Mouse (Mus musculus): ENCODE measurements at regions not wholly inside any gene's neighbourhood (a gene's known extent, or its start where the extent isn't known, plus 50 kb on each side); places are given as distances from the start of the nearest gene placed in this dataset.

DNA sequence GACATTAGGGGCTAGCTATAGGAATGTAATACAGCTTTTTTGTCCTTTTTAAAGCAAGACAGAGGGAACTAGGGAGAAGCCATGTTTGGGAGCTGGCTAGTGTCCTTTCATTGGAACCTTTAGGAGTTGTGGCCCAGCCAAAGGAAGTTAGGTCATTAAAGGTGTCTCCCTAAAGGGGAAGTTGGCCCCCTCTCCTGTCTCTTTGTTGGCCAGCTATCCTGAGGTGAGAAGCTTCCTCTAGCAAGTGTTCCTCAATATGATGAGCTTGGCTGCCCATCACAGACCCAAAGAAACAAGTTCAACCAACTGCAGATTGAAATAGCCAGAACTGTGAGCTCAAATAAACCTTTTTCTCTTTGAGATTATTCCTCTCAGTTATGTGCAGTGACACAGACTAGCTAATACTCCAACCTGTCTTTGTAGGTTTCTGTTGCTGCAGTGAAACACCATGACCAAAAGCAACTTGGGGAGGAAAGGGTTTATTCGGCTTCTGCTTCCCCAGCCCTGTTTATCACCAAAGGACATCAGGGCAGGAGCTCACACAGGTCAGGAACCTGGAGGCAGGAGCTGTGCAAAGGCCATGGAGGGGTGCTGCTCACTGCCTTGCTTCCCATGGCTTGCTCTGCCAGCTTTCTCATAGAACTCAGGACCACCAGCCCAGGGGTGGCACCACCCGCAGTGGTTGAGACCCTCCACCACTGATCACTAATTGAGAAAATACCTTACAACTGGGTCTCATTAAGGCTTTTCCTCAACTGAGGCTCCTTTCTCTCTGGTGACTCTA is 94.0 kb upstream of the Ccn6 start:
- H3K27me3 ChIP-seq (ENCODE audit: insufficient read depth, low read length), result peaks cover 39% of the 10 kb centered on the region
- no peak overlapping the region for H3K4me3 ChIP-seq (ENCODE audit: low read depth, low read length)
- no peaks in the 10 kb centered on the region for H3K9me3 ChIP-seq (replicated peaks)
- no peaks in the 10 kb centered on the region for H3K36me3 ChIP-seq (replicated peaks)
- ATAC-seq (ENCODE audit: extremely low read depth, insufficient number of reproducible peaks, low FRiP score, poor library complexity, severe bottlenecking), result no peak
- no peak for DNase-seq (ENCODE audit: low spot score)
- peaks cover 7% of the 10 kb centered on the region for H3K4me1 ChIP-seq (ENCODE audit: insufficient read depth, low read depth, low read length)
- TF ChIP-seq GATA2 (IDR thresholded peaks at IDR 0.05; ENCODE audit: borderline replicate concordance, low read depth, low read length), result no peak
- no peak for TF ChIP-seq GATA1 (IDR thresholded peaks at IDR 0.05; ENCODE audit: borderline replicate concordance, low read length)
- no peak for TF ChIP-seq CTCF (IDR thresholded peaks at IDR 0.05; ENCODE audit: low read depth, low read length)
- TF ChIP-seq TAL1 (conservative IDR thresholded peaks at IDR 0.05; ENCODE audit: low read depth, low read length), result no peak
- TF ChIP-seq POLR2AphosphoS5 (IDR thresholded peaks at IDR 0.05; ENCODE audit: insufficient replicate concordance, low read depth, low read length), result no peak

DNA sequence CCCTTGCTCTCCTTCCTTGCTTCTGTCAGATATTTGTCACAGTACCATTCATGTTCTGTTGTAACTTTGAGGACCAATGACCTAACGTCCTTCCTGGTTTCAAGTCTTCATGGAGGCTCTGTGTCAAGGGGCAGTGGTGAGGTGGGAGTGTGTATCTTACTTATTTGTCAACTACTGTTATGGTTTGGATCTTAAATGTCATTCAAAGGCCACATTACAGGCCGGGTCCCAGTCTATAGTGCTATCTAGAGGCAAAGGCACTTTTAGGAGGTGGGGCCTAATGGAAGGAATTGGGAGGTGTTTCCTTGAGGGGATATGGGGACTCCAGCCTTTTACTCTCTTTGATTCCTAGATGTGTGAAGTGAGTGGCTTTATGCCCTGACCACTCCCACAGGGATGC is 91.0 kb upstream of the Ccn6 start:
- ATAC-seq (ENCODE audit: extremely low read depth, insufficient number of reproducible peaks, low FRiP score, poor library complexity, severe bottlenecking) (no peak), DNase-seq (ENCODE audit: low spot score) (no peak)
- H3K9me3 ChIP-seq (replicated peaks), result no peaks in the 10 kb centered on the region
- TF ChIP-seq POLR2AphosphoS5 (IDR thresholded peaks at IDR 0.05; ENCODE audit: insufficient replicate concordance, low read depth, low read length) (no peak), GATA1 (IDR thresholded peaks at IDR 0.05; ENCODE audit: borderline replicate concordance, low read length) (no peak), CTCF (IDR thresholded peaks at IDR 0.05; ENCODE audit: low read depth, low read length) (no peak), GATA2 (IDR thresholded peaks at IDR 0.05; ENCODE audit: borderline replicate concordance, low read depth, low read length) (no peak), TAL1 (conservative IDR thresholded peaks at IDR 0.05; ENCODE audit: low read depth, low read length) (no peak)
- H3K4me3 ChIP-seq (ENCODE audit: low read depth, low read length), result no peak overlapping the region
- H3K36me3 ChIP-seq (replicated peaks), result no peaks in the 10 kb centered on the region
- H3K27me3 ChIP-seq (ENCODE audit: insufficient read depth, low read length), result peaks cover 44% of the 10 kb centered on the region
- peaks cover 7% of the 10 kb centered on the region for H3K4me1 ChIP-seq (ENCODE audit: insufficient read depth, low read depth, low read length)

DNA sequence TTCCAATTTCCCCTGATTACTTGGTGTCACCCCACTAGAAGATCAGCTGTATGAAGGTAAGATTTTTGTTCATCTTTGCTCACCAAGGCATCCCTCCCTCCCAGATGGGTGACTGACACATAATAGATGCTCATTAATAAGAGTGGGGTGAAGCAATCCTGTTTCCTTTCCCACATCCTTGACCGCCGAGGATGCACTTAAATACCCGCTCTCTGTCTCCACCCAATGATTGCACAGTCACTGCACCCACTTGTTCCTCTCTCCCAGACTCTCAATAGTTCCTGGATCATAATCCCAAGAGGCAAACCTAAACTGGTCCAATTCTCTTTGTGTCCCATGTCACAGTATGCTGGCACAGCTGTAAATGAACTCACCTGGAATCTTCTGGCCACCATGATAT is 86.4 kb upstream of the Ccn6 start:
- no peak overlapping the region for H3K4me3 ChIP-seq (ENCODE audit: low read depth, low read length)
- no peaks in the 10 kb centered on the region for H3K9me3 ChIP-seq (replicated peaks)
- peaks cover 9% of the 10 kb centered on the region for H3K4me1 ChIP-seq (ENCODE audit: insufficient read depth, low read depth, low read length)
- peaks cover 40% of the 10 kb centered on the region for H3K27me3 ChIP-seq (ENCODE audit: insufficient read depth, low read length)
- ATAC-seq (ENCODE audit: extremely low read depth, insufficient number of reproducible peaks, low FRiP score, poor library complexity, severe bottlenecking) (no peak), DNase-seq (ENCODE audit: low spot score) (no peak)
- no peaks in the 10 kb centered on the region for H3K36me3 ChIP-seq (replicated peaks)
- no peak for TF ChIP-seq GATA2 (IDR thresholded peaks at IDR 0.05; ENCODE audit: borderline replicate concordance, low read depth, low read length)
- TF ChIP-seq CTCF (IDR thresholded peaks at IDR 0.05; ENCODE audit: low read depth, low read length), result no peak
- TF ChIP-seq POLR2AphosphoS5 (IDR thresholded peaks at IDR 0.05; ENCODE audit: insufficient replicate concordance, low read depth, low read length), result no peak
- no peak for TF ChIP-seq GATA1 (IDR thresholded peaks at IDR 0.05; ENCODE audit: borderline replicate concordance, low read length)
- no peak for TF ChIP-seq TAL1 (conservative IDR thresholded peaks at IDR 0.05; ENCODE audit: low read depth, low read length)

DNA sequence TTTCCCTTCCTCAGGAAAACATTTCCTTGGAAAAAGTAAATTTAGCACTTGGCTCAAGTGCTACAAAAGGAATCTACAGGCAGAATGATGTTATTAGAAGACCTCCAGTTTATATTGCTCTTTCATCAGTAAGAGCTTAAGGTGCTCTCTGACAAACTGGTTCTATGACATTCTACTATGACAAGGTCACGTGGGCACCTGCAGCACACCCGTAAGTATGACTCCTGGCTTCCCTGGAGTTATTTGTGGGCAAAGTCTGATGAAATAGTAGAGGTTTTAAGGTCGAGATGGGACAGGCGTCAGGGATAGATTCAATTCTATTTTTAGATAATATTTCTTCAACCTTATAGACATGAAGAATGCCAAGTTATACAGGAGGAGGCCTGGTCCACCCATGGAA is 84.9 kb upstream of the Ccn6 start:
- Histone ChIP-seq H3K4me1 (ENCODE audit: insufficient read depth, low read depth, low read length) (peaks cover 13% of the 10 kb centered on the region), H3K27me3 (ENCODE audit: insufficient read depth, low read length) (peaks cover 32% of the 10 kb centered on the region), H3K9me3 (replicated peaks) (no peaks in the 10 kb centered on the region), H3K36me3 (replicated peaks) (no peaks in the 10 kb centered on the region), H3K4me3 (ENCODE audit: low read depth, low read length) (no peak overlapping the region)
- no peak for TF ChIP-seq GATA2 (IDR thresholded peaks at IDR 0.05; ENCODE audit: borderline replicate concordance, low read depth, low read length)
- TF ChIP-seq GATA1 (IDR thresholded peaks at IDR 0.05; ENCODE audit: borderline replicate concordance, low read length), result no peak
- TF ChIP-seq POLR2AphosphoS5 (IDR thresholded peaks at IDR 0.05; ENCODE audit: insufficient replicate concordance, low read depth, low read length), result no peak
- TF ChIP-seq TAL1 (conservative IDR thresholded peaks at IDR 0.05; ENCODE audit: low read depth, low read length), result no peak
- TF ChIP-seq CTCF (IDR thresholded peaks at IDR 0.05; ENCODE audit: low read depth, low read length), result no peak
- no peak for ATAC-seq (ENCODE audit: extremely low read depth, insufficient number of reproducible peaks, low FRiP score, poor library complexity, severe bottlenecking)
- DNase-seq (ENCODE audit: low spot score), result no peak

DNA sequence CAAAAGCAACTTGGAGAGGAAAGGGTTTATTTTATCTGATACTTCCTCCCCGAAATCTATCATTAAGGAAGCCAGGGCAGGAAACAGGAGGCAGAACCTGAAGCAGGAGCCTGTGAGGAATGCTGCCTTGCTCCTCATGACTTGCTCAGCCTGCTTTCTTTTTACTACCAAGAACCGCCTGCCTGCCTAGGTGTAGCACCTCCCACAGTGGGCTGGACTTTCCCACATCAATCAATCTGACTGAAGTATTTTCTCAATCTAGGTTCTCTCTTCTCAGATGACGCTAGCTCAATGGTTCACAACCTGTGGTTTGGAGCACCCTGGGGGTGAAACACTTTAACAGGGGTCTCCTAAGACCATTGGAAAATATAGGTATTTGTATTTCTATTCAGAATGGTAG is 83.4 kb upstream of the Ccn6 start:
- peaks cover 13% of the 10 kb centered on the region for H3K4me1 ChIP-seq (ENCODE audit: insufficient read depth, low read depth, low read length)
- ATAC-seq (ENCODE audit: extremely low read depth, insufficient number of reproducible peaks, low FRiP score, poor library complexity, severe bottlenecking), result no peak
- no peak for TF ChIP-seq GATA1 (IDR thresholded peaks at IDR 0.05; ENCODE audit: borderline replicate concordance, low read length)
- TF ChIP-seq GATA2 (IDR thresholded peaks at IDR 0.05; ENCODE audit: borderline replicate concordance, low read depth, low read length), result no peak
- TF ChIP-seq POLR2AphosphoS5 (IDR thresholded peaks at IDR 0.05; ENCODE audit: insufficient replicate concordance, low read depth, low read length), result no peak
- TF ChIP-seq TAL1 (conservative IDR thresholded peaks at IDR 0.05; ENCODE audit: low read depth, low read length), result no peak
- no peak for TF ChIP-seq CTCF (IDR thresholded peaks at IDR 0.05; ENCODE audit: low read depth, low read length)
- DNase-seq (ENCODE audit: low spot score), result no peak
- no peak overlapping the region for H3K4me3 ChIP-seq (ENCODE audit: low read depth, low read length)
- no peaks in the 10 kb centered on the region for H3K36me3 ChIP-seq (replicated peaks)
- H3K27me3 ChIP-seq (ENCODE audit: insufficient read depth, low read length), result peaks cover 23% of the 10 kb centered on the region
- H3K9me3 ChIP-seq (replicated peaks), result no peaks in the 10 kb centered on the region

DNA sequence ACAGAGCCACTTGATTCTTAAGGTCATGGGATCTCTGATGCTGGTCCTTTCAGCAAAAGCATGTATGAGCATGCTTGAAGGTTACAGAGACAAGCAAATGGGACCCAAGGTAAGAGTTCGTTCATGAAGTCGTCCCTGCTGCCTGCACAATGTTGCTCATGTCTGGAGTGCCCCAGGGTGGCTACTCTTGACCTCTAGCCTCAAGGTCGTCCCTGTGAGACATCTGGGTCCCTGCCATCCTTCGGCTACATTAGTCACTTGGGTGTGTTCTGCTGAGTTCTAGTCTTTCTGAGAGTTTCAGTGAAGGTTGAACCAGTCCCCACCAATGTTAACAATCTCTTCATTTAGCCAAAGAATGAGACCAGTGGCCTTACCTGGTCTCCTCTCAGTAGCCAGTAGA is 81.5 kb upstream of the Ccn6 start:
- no peak for ATAC-seq (ENCODE audit: extremely low read depth, insufficient number of reproducible peaks, low FRiP score, poor library complexity, severe bottlenecking)
- no peaks in the 10 kb centered on the region for H3K36me3 ChIP-seq (replicated peaks)
- peaks cover 16% of the 10 kb centered on the region for H3K4me1 ChIP-seq (ENCODE audit: insufficient read depth, low read depth, low read length)
- TF ChIP-seq CTCF (IDR thresholded peaks at IDR 0.05; ENCODE audit: low read depth, low read length), result no peak
- no peak for TF ChIP-seq GATA2 (IDR thresholded peaks at IDR 0.05; ENCODE audit: borderline replicate concordance, low read depth, low read length)
- TF ChIP-seq GATA1 (IDR thresholded peaks at IDR 0.05; ENCODE audit: borderline replicate concordance, low read length), result no peak
- no peaks in the 10 kb centered on the region for H3K9me3 ChIP-seq (replicated peaks)
- DNase-seq (ENCODE audit: low spot score), result no peak
- peaks cover 6% of the 10 kb centered on the region; the same call in 1 of the 2 replicates for H3K27me3 ChIP-seq (ENCODE audit: insufficient read depth, low read length)
- H3K4me3 ChIP-seq (ENCODE audit: low read depth, low read length), result no peak overlapping the region
